In the genomic region with DNA sequence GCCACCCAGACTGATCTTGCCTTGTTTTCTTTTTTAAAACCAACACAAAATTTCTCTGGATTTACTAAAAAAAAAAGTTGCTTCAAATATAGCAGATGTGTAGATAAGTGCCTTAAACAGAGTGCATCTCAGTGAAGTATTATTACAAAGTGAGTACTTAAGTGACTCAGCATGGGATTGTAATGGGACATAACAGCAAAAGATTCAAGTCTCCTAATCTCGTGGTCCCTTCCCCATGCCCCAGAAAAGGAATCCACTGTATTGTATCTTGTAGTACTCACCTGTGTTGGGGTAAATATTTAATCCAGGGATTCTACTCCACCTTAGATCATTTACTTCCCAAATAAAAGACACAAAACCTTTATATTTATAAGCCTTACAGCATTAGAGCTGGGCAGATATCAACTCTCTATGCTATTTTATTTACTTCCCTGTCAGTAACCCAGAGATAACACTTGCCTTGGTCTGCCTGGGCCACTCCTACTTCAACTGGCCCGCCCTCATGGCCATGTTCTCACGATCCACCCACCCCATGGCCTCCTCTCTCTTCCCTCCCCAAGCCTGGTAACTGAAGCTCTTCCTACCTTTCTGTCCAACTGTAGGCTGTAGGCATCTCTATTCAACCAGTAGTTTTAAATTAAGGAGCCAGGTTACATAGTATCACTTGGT, we compare ENCODE assay signal across 20 mouse cellular contexts. TPM values are rescaled to one million over a fixed set of nuclear protein-coding genes. Genes with fewer than 3 reads are reported as not detected.
DNase-seq lines count a peak whose midpoint lies in the region; ATAC-seq lines count a peak whose summit lies in the region.
"Had no signal": no experiment of that assay in that cellular context is flagged by ENCODE, and none has a peak within 500 bp of the region (broad histone marks: within the 10 kb centered on the region; RNA-seq: fewer than 3 reads in every experiment).

No protein-coding gene starts in this region.

- no peaks in the 10 kb centered on the region for H3K27me3 ChIP-seq in heart, embryonic 12.5 days (replicated peaks)
- no peaks in the 10 kb centered on the region for H3K27me3 ChIP-seq in liver, embryonic 15.5 days
- H3K27me3 ChIP-seq: embryonic facial prominence, embryonic 12.5 days; kidney, embryonic 15.5 days; midbrain, embryonic 13.5 days; neural tube, embryonic 15.5 days had no signal

- ATAC-seq in heart, embryonic 12.5 days (ENCODE audit: insufficient number of reproducible peaks, low FRiP score): peak; percentile 59; the same call in 1 of the 2 replicates
- peak; percentile 98 for ATAC-seq in erythroid progenitor cell, adult 5-6 weeks (replicated peaks; ENCODE audit: low FRiP score, poor library complexity, severe bottlenecking)
- ATAC-seq in liver, embryonic 15.5 days (ENCODE audit: insufficient read depth): peak; percentile 93
- ATAC-seq: forebrain, embryonic 16.5 days; midbrain, embryonic 13.5 days had no signal

- H3K9me3 ChIP-seq in heart, embryonic 12.5 days (replicated peaks): no peaks in the 10 kb centered on the region
- H3K9me3 ChIP-seq in liver, embryonic 15.5 days (replicated peaks): no peaks in the 10 kb centered on the region
- H3K9me3 ChIP-seq: embryonic facial prominence, embryonic 12.5 days; kidney, embryonic 15.5 days; midbrain, embryonic 13.5 days; neural tube, embryonic 15.5 days had no signal

- no peaks in the 10 kb centered on the region for H3K4me1 ChIP-seq in heart, embryonic 12.5 days (replicated peaks)
- H3K4me1 ChIP-seq in liver, embryonic 15.5 days (replicated peaks): peaks cover 19% of the 10 kb centered on the region
- H3K4me1 ChIP-seq: embryonic facial prominence, embryonic 12.5 days; kidney, embryonic 15.5 days; midbrain, embryonic 13.5 days; neural tube, embryonic 15.5 days had no signal

- no peak for DNase-seq in heart, postnatal 25 days (ENCODE audit: low spot score)
- DNase-seq in gastrocnemius, postnatal 14 days: no peak
- no peak for DNase-seq in gastrocnemius, adult 8-10 months (ENCODE audit: low spot score in 2 of 2)
- no peak for DNase-seq in heart, postnatal 36 days
- no peak for DNase-seq in layer of hippocampus, postnatal 36 days
- DNase-seq: adrenal gland, postnatal 25 days; cerebellum, adult 2 months; heart, postnatal 14 days; right cerebral cortex, postnatal 25 days had no signal

- no peak overlapping the region for H3K4me3 ChIP-seq in heart, embryonic 12.5 days
- no peak overlapping the region for H3K4me3 ChIP-seq in liver, embryonic 15.5 days (replicated peaks)
- H3K4me3 ChIP-seq: embryonic facial prominence, embryonic 12.5 days; kidney, embryonic 15.5 days; midbrain, embryonic 13.5 days; myocyte; neural tube, embryonic 15.5 days had no signal

- H3K27ac ChIP-seq in heart, embryonic 12.5 days (ENCODE audit: poor library complexity, severe bottlenecking): no peak overlapping the region
- peak overlapping the region; percentile 73 for H3K27ac ChIP-seq in liver, embryonic 15.5 days (replicated peaks)
- H3K27ac ChIP-seq: embryonic facial prominence, embryonic 12.5 days; hindbrain, embryonic 14.5 days; kidney, embryonic 15.5 days; midbrain, embryonic 13.5 days; neural tube, embryonic 15.5 days had no signal

- no peak overlapping the region for H3K9ac ChIP-seq in heart, embryonic 12.5 days
- H3K9ac ChIP-seq in liver, embryonic 15.5 days: no peak overlapping the region
- H3K9ac ChIP-seq: embryonic facial prominence, embryonic 12.5 days; hindbrain, embryonic 14.5 days; kidney, embryonic 15.5 days; midbrain, embryonic 13.5 days; neural tube, embryonic 15.5 days had no signal

- H3K36me3 ChIP-seq in heart, embryonic 12.5 days: peaks cover 31% of the 10 kb centered on the region
- H3K36me3 ChIP-seq in liver, embryonic 15.5 days (replicated peaks): peaks cover 84% of the 10 kb centered on the region
- H3K36me3 ChIP-seq: embryonic facial prominence, embryonic 12.5 days; midbrain, embryonic 13.5 days; neural tube, embryonic 15.5 days had no signal

- intact Hi-C loops in heart, postnatal 25 days (cut with DNase I): no loop called here
- intact Hi-C loops in gastrocnemius, postnatal 14 days (cut with DNase I; ENCODE audit: low total_unique reads): no loop called here
- intact Hi-C loops in heart, postnatal 36 days (cut with DNase I): no loop called here

- H3K4me2 ChIP-seq in heart, embryonic 12.5 days: no peak overlapping the region
- H3K4me2 ChIP-seq in liver, embryonic 15.5 days: peak overlapping the region; percentile 33
- H3K4me2 ChIP-seq: embryonic facial prominence, embryonic 12.5 days; heart, embryonic 11.5 days; hindbrain, embryonic 14.5 days; kidney, embryonic 15.5 days; midbrain, embryonic 13.5 days; neural tube, embryonic 15.5 days had no signal

- WGBS in heart, embryonic 12.5 days: 48% methylated on average over 3 of the region's 3 CpGs
- WGBS in liver, embryonic 15.5 days (ENCODE audit: insufficient replicate concordance): 19% methylated on average over 3 of the region's 3 CpGs

RNA-seq across cellular contexts. Expression of a gene that starts 12.1 kb away (rescaled TPM):
- 142 and 148 TPM in 2 replicates for polyA plus RNA-seq in heart, embryonic 12.5 days (2016; fragmentation: Nextera tagmentation; extraction: Ambion mirVana)
- total RNA-seq in heart, postnatal 25 days (2021): 10 to 100 TPM; 49.4 to 49.6 TPM
- 125 and 145 TPM in 2 replicates for total RNA-seq in erythroid progenitor cell, adult 5-6 weeks (2015; ENCODE audit: low replicate concordance)
- total RNA-seq in erythroid progenitor cell, adult 5-6 weeks (2017; ENCODE audit: low replicate concordance): 108 and 197 TPM in 2 replicates
- 125 and 140 TPM in 2 replicates for polyA plus RNA-seq in liver, embryonic 15.5 days (2015; fragmentation: Nextera tagmentation; extraction: Ambion mirVana)
- 10 to 100 TPM; 40.3 to 47.4 TPM for total RNA-seq in gastrocnemius, postnatal 14 days (2021)
- 10 to 100 TPM; 38.5 to 46.0 (median 40.4) TPM for total RNA-seq in gastrocnemius, adult 8-10 months (2022)
- total RNA-seq in heart, postnatal 36 days (2021): 10 to 100 TPM; 50.4 to 54.6 TPM
- total RNA-seq in layer of hippocampus, postnatal 36 days (2021): 10 to 100 TPM; 69.3 to 70.2 TPM

RNA-seq across cellular contexts. Expression of a gene that starts 57.0 kb away (rescaled TPM):
- 5.1 and 5.9 TPM in 2 replicates for polyA plus RNA-seq in heart, embryonic 12.5 days (2016; fragmentation: Nextera tagmentation; extraction: Ambion mirVana)
- 1 to 10 TPM; 2.0 to 2.5 TPM for total RNA-seq in heart, postnatal 25 days (2021)
- total RNA-seq in erythroid progenitor cell, adult 5-6 weeks (2015; ENCODE audit: low replicate concordance): 62.0 and 63.3 TPM in 2 replicates
- 52.8 and 55.1 TPM in 2 replicates for total RNA-seq in erythroid progenitor cell, adult 5-6 weeks (2017; ENCODE audit: low replicate concordance)
- 7.8 and 8.9 TPM in 2 replicates for polyA plus RNA-seq in liver, embryonic 15.5 days (2015; fragmentation: Nextera tagmentation; extraction: Ambion mirVana)
- total RNA-seq in gastrocnemius, postnatal 14 days (2021): 1 to 10 TPM; 2.9 to 4.7 TPM
- 1 to 10 TPM; 2.1 to 4.1 (median 3.0) TPM for total RNA-seq in gastrocnemius, adult 8-10 months (2022)
- total RNA-seq in heart, postnatal 36 days (2021): 1 to 10 TPM; 1.9 to 2.2 TPM
- total RNA-seq in layer of hippocampus, postnatal 36 days (2021): under 1 TPM; 0.70 to 0.76 TPM

Comparison
In these comparisons a context has a peak if more than half of its experiments do, and no peak if none do; other contexts are left out.
1. RNA of a gene that starts 57.0 kb away (total RNA-seq): 52.8 to 63.3 TPM in erythroid progenitor cell, adult 5-6 weeks; 2.9 to 4.7 TPM in gastrocnemius, postnatal 14 days, 2.1 to 4.1 TPM in gastrocnemius, adult 8-10 months, 2.0 to 2.5 TPM in heart, postnatal 25 days, 1.9 to 2.2 TPM in heart, postnatal 36 days and 0.70 to 0.76 TPM in layer of hippocampus, postnatal 36 days; every median in the first group is over 4 times any median in the second.
2. Peak in every context shown above with its lines, with median percentiles within 50 percentile points of each other: ATAC-seq.